Mouse (Mus musculus): Measurements from ENCODE around the gene Shpk.

DNA sequence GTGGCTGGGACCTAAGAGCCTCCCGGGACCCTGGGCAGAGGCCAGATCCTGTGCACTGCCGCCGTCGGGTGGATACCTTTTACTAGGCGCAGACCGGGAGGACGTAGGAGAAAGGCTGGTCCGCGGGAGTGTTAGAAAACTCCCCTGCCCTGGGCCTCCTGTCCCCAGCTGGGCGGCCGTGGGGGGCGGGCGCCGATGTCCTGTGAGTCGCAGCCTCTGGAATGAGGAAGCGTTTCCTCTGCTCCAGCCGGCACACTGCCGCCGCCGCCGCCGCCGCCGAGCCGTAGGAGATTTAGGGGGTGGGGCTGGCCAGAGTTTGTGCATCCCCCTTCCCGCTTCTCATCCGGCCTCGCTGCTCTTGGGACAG lies 21.8 kb upstream of the Shpk start:
- TF ChIP-seq CTCF (IDR thresholded peaks at IDR 0.05; ENCODE audit: extremely low read depth, insufficient read length, insufficient replicate concordance, low read depth, low read length) (no peak), POLR2A (IDR thresholded peaks at IDR 0.05; ENCODE audit: low read depth, low read length) (no peak)
